Mouse (Mus musculus) kidney, postnatal 14 days (tissue): ENCODE data around the gene Cxcl17.
A peak's percentile ranks its signal among the peaks of the same experiment; 100 is the strongest.

Source experiments
- DNase-seq: peaks from one replicate; pipeline ENCODE4 v3.0.0; 2022; ENCODE audit warnings: mixed read lengths

Cxcl17 gene

DNA sequence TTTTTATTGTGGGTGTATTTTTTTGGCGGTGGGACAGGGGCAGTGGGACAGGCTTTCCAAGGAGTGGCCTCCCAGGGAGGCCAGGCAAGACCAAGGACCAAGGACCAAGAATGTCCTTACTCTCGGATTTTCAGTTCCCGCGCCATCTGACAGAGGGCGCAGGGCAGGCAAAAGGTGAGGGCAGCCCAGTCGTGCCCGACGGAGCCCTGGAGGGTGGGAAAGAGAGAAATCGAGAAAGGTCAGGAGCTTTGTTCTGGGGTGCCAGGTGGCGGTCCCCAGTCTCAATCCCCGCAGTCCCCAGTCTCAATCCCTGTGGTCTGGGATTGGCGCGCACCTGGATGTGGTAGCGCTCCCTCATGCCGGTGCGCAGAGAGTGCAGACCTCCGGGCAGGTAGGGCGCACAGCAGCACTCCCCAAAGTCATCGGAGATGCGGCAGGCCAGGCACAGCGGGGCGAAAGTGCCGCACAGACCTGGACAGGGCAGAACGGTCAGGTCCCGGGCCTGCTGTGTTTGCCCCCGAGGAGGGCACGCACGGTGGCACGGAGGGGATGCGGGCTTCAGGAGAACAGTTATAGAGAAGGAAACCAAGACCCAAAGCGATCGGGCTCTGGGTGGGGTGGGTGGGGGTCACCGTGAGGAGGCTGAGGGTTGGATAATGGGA is 44.9 kb downstream of the Cxcl17 start:
- DNase-seq = peak; percentile 46

DNA sequence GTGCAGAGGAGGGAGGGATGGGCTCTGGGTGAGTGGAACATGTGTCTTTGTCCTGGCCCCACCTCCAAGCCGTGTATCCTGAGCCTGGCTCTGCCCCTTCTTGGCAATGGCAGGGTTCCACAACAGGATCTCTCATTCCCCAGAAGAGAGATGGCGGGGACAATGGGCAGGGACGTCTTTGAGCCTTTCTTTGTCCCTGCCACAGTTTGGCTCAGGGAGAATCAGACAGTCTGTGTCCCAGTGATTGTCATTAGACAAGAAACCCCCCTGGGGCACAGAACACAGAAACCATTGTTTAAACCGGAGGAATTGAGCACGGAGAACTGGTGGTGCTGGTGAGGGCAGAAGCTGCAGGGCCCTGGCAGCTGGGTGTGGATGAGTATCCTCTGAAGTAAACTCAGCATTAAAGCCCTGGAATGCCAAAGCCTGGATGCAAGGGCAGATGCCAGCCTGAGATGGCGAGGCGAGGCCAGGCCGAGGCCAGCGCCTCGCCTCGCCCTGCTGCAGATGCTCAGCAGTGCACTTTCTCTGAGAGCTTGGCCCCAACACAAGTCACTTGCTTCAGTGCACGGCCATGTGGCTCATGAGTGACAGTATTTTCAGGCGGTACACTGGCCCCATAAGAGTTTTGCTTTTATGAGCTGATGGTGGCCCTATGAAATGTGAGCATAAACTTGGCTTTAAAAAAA is 46.6 kb downstream of the Cxcl17 start:
- DNase-seq = no peak

DNA sequence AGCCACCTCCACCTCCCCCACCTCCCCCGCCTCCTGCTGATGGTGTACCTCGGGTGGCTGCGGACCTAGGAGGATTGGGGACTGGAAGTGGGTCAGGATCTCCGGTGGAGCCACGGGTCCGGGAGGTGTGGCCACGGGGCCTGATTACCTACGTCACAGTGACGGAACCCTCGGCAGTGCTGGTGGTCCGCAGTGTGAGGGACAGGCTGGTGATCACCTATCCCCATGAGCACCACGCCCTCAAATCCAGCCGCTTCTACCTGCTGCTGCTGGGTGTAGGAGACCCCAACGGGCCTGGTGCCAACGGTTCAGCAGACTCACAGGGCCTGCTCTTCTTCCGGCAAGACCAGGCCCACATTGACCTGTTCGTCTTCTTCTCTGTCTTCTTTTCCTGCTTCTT is 49.1 kb downstream of the Cxcl17 start:
- no peak for DNase-seq

DNA sequence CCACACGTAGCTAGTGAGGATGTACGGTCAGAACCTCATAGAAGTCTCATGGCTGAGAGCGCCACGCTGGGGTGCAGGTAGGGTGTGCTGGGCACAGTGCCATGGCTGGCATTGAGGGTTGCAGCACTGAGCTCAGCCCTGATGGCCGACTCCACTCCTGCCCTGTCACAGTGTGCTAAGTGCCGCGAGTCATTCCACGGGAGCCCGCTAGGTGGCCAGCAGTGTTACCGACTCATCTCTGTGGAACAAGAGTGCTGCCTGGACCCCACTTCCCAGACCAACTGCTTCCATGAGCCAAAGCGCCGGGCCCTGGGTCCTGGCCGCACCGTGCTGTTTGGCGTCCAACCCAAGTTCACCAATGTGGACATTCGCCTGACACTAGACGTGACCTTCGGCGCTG is 49.5 kb downstream of the Cxcl17 start:
- no peak for DNase-seq

DNA sequence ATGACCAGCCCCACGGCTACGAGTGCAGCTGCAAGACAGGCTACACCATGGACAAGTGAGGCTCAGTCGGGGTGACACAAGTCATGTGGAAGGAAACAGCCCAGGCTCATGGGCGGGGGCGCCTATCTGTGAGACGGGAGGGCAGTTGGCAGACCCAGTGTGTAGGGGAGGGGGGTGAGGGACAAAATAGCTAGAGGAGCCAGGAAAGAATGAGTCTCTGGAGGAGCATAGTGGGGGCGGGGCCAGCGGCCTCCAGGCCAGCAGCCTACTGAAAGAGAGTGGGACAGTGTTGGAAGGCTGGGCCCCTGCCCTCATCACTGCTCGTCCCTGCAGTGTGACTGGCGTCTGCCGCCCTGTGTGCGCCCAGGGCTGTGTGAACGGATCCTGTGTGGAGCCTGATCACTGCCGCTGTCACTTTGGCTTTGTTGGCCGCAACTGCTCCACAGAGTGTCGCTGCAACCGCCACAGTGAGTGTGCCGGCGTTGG is 53.9 kb downstream of the Cxcl17 start:
- peak; percentile 28 for DNase-seq
